8 mouse cellular contexts compared by ENCODE assay signal in the genomic region with DNA sequence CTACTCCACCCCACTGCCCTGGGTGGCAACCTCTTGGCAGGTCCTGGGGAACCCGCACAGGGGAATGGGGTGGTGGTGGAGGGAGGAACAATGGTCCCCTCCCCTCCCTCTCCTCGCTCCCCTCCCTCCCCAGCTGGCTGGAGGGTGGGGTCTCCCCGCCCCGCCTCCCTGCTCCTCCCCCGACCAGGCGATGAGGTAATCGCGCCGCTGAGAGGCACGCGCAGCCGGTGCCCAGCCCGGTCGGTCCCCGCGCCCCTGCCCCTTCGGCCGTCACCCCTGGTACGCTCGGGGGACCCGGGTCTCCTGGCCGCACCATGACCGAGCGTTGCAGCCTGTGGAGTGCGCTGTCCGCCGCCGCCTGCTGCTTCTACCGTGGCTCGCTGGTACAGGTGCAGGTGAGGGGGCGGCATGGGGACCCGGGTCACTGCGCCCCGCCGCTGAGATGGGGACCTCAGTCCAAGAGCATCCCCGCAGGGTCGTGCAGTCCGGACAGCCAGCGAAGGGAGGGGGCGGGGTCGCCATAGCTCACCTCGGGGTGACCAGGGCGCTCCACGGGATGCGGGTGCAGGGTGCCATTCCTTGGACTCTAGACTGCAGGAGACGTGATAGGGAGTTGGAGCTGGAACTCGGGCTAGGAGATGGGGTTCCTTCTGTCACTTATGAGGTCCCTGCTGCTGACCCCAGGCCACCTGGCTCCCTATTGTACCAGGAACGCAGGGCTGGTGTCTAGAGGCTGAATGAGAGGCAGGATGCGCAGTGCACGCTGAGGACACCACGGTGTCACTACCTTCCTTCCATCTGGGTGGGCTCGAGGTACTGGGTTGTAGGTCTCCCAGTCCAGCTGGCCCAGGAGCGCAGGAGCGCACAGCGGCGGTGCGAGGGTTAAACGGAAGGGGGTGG. TPM values are rescaled to one million over a fixed set of nuclear protein-coding genes. Genes with fewer than 3 reads are reported as not detected.
A peak's percentile ranks its signal among the peaks of the same experiment; 100 is the strongest.
DNase-seq lines count a peak whose midpoint lies in the region; ATAC-seq and TF ChIP-seq lines count a peak whose summit lies in the region.

No protein-coding gene starts in this region.

- H3K36me3 ChIP-seq in testis, adult 2 months (ENCODE audit: control insufficient read depth, insufficient read depth, low read length) = no peaks in the 10 kb centered on the region
- peaks cover 15% of the 10 kb centered on the region for H3K36me3 ChIP-seq in limb, embryonic 10.5 days
- peaks cover 24% of the 10 kb centered on the region for H3K36me3 ChIP-seq in midbrain, embryonic 10.5 days
- no peaks in the 10 kb centered on the region for H3K36me3 ChIP-seq in stomach, embryonic 16.5 days (ENCODE audit: control insufficient read depth, insufficient read depth, low read length)

- no peak for TF ChIP-seq POLR2A in testis, adult 2 months (IDR thresholded peaks at IDR 0.05; ENCODE audit: control insufficient read depth, low read depth, low read length)

- DNase-seq in testis, postnatal 14 days (ENCODE audit: low spot score) = no peak
- DNase-seq in embryo, embryonic 9.5 days (ENCODE audit: extremely low spot score) = peak; percentile 57
- peak; percentile 56 to 57 for DNase-seq in heart, postnatal 10 days
- DNase-seq in limb, embryonic 10.5 days (ENCODE audit: low spot score) = peak; percentile 67
- peak; percentile 76 for DNase-seq in midbrain, embryonic 10.5 days (ENCODE audit: low spot score)
- no peak for DNase-seq in spleen, postnatal 36 days (ENCODE audit: low spot score in 2 of 2)

- H3K4me3 ChIP-seq in testis, adult 2 months (ENCODE audit: control insufficient read depth, low read depth, low read length) = peak overlapping the region; percentile 52
- peak overlapping the region; percentile 60 for H3K4me3 ChIP-seq in limb, embryonic 10.5 days
- H3K4me3 ChIP-seq in midbrain, embryonic 10.5 days = peak overlapping the region; percentile 85
- peak overlapping the region; percentile 52 for H3K4me3 ChIP-seq in stomach, embryonic 16.5 days (replicated peaks; ENCODE audit: low read length)

- WGBS in limb, embryonic 10.5 days = 2% methylated on average over 58 of the region's 58 CpGs
- WGBS in midbrain, embryonic 10.5 days = 1% methylated on average over 57 of the region's 58 CpGs
- 10% methylated on average over 56 of the region's 58 CpGs for WGBS in stomach, embryonic 16.5 days

- peak overlapping the region; percentile 68 for H3K9ac ChIP-seq in stomach, embryonic 16.5 days (ENCODE audit: low read length)

- no peaks in the 10 kb centered on the region for H3K9me3 ChIP-seq in limb, embryonic 10.5 days (replicated peaks)
- H3K9me3 ChIP-seq in midbrain, embryonic 10.5 days (replicated peaks) = no peaks in the 10 kb centered on the region
- no peaks in the 10 kb centered on the region for H3K9me3 ChIP-seq in stomach, embryonic 16.5 days (replicated peaks; ENCODE audit: control insufficient read depth, low read length)

- H3K4me2 ChIP-seq in stomach, embryonic 16.5 days (ENCODE audit: low read depth, low read length) = peak overlapping the region; percentile 91

- intact Hi-C loops in heart, postnatal 10 days (cut with DNase I) = no loop called here

- H3K27me3 ChIP-seq in testis, adult 2 months (ENCODE audit: control insufficient read depth, insufficient read depth, low read length) = no peaks in the 10 kb centered on the region
- H3K27me3 ChIP-seq in limb, embryonic 10.5 days (ENCODE audit: low read depth, poor library complexity, severe bottlenecking) = peaks cover 64% of the 10 kb centered on the region
- H3K27me3 ChIP-seq in midbrain, embryonic 10.5 days (ENCODE audit: low read depth, poor library complexity, severe bottlenecking) = peaks cover 48% of the 10 kb centered on the region
- peaks cover 7% of the 10 kb centered on the region; the same call in 1 of the 2 replicates for H3K27me3 ChIP-seq in stomach, embryonic 16.5 days (ENCODE audit: control insufficient read depth, insufficient read depth, low read length)

- TF ChIP-seq CTCF in testis, adult 2 months (IDR thresholded peaks at IDR 0.05; ENCODE audit: control insufficient read depth, insufficient read depth, insufficient replicate concordance, low read depth, low read length) = no peak

- H3K27ac ChIP-seq in testis, adult 2 months (ENCODE audit: control insufficient read depth, insufficient read depth, low read depth, low read length) = no peak overlapping the region
- H3K27ac ChIP-seq in limb, embryonic 10.5 days = peak overlapping the region; percentile 56; the same call in 1 of the 2 replicates
- peak overlapping the region; percentile 89 for H3K27ac ChIP-seq in midbrain, embryonic 10.5 days (replicated peaks)
- no peak overlapping the region for H3K27ac ChIP-seq in stomach, embryonic 16.5 days (ENCODE audit: low read length)

- peaks cover 16% of the 10 kb centered on the region for H3K4me1 ChIP-seq in testis, adult 2 months (ENCODE audit: control insufficient read depth, insufficient read depth, low read length)
- H3K4me1 ChIP-seq in limb, embryonic 10.5 days = peaks cover 19% of the 10 kb centered on the region
- H3K4me1 ChIP-seq in midbrain, embryonic 10.5 days = peaks cover 35% of the 10 kb centered on the region
- peaks cover 16% of the 10 kb centered on the region for H3K4me1 ChIP-seq in stomach, embryonic 16.5 days (ENCODE audit: control insufficient read depth, insufficient read depth, low read length)

- peak; percentile 37; the same call in 1 of the 2 replicates for ATAC-seq in stomach, embryonic 16.5 days (ENCODE audit: insufficient read depth, low FRiP score)

RNA-seq across cellular contexts. Expression of gene 6330409D20Rik, which starts 0.7 kb away (rescaled TPM):
- polyA plus RNA-seq in testis, adult 2 months (2012; rRNA removed) = 0.10 and 0.16 TPM in 2 replicates
- not detected for total RNA-seq in heart, postnatal 10 days (2021)
- polyA plus RNA-seq in limb, embryonic 10.5 days (2016; fragmentation: Nextera tagmentation; extraction: Ambion mirVana) = 0.14 TPM in 1 of 2 replicates, not detected in the other
- 0.94 and 2.1 TPM in 2 replicates for polyA plus RNA-seq in midbrain, embryonic 10.5 days (2016; fragmentation: Nextera tagmentation; extraction: Ambion mirVana)
- polyA plus RNA-seq in stomach, embryonic 16.5 days (2015; fragmentation: Nextera tagmentation; extraction: Ambion mirVana) = 0.20 and 0.28 TPM in 2 replicates

RNA-seq across cellular contexts. Expression of gene Tor2a, which starts 15.5 kb away (rescaled TPM):
- polyA plus RNA-seq in testis, adult 2 months (2012; rRNA removed) = 17.9 and 18.3 TPM in 2 replicates
- 10 to 100 TPM; 14.4 to 16.4 TPM for total RNA-seq in heart, postnatal 10 days (2021)
- polyA plus RNA-seq in limb, embryonic 10.5 days (2016; fragmentation: Nextera tagmentation; extraction: Ambion mirVana) = 52.9 and 61.1 TPM in 2 replicates
- 59.2 and 59.8 TPM in 2 replicates for polyA plus RNA-seq in midbrain, embryonic 10.5 days (2016; fragmentation: Nextera tagmentation; extraction: Ambion mirVana)
- 59.2 and 67.0 TPM in 2 replicates for polyA plus RNA-seq in stomach, embryonic 16.5 days (2015; fragmentation: Nextera tagmentation; extraction: Ambion mirVana)

RNA-seq across cellular contexts. Expression of gene Sh2d3c, which starts 20.7 kb away (rescaled TPM):
- polyA plus RNA-seq in testis, adult 2 months (2012; rRNA removed) = 1.9 and 2.3 TPM in 2 replicates
- 10 to 100 TPM; 45.3 to 47.1 TPM for total RNA-seq in heart, postnatal 10 days (2021)
- 16.2 and 20.9 TPM in 2 replicates for polyA plus RNA-seq in limb, embryonic 10.5 days (2016; fragmentation: Nextera tagmentation; extraction: Ambion mirVana)
- polyA plus RNA-seq in midbrain, embryonic 10.5 days (2016; fragmentation: Nextera tagmentation; extraction: Ambion mirVana) = 26.7 and 33.6 TPM in 2 replicates
- polyA plus RNA-seq in stomach, embryonic 16.5 days (2015; fragmentation: Nextera tagmentation; extraction: Ambion mirVana) = 26.8 and 27.4 TPM in 2 replicates

RNA-seq across cellular contexts. Expression of gene Cdk9, which starts 28.6 kb away (rescaled TPM):
- 105 and 121 TPM in 2 replicates for polyA plus RNA-seq in testis, adult 2 months (2012; rRNA removed)
- total RNA-seq in heart, postnatal 10 days (2021) = 10 to 100 TPM; 35.4 to 37.6 TPM
- polyA plus RNA-seq in limb, embryonic 10.5 days (2016; fragmentation: Nextera tagmentation; extraction: Ambion mirVana) = 156 and 160 TPM in 2 replicates
- polyA plus RNA-seq in midbrain, embryonic 10.5 days (2016; fragmentation: Nextera tagmentation; extraction: Ambion mirVana) = 119 and 132 TPM in 2 replicates
- 71.9 and 82.7 TPM in 2 replicates for polyA plus RNA-seq in stomach, embryonic 16.5 days (2015; fragmentation: Nextera tagmentation; extraction: Ambion mirVana)

RNA-seq across cellular contexts. Expression of gene Ttc16, which starts 33.9 kb away (rescaled TPM):
- 132 and 146 TPM in 2 replicates for polyA plus RNA-seq in testis, adult 2 months (2012; rRNA removed)
- not detected for total RNA-seq in heart, postnatal 10 days (2021)
- polyA plus RNA-seq in limb, embryonic 10.5 days (2016; fragmentation: Nextera tagmentation; extraction: Ambion mirVana) = 0.23 and 0.38 TPM in 2 replicates
- 0.31 TPM in 2 replicates for polyA plus RNA-seq in midbrain, embryonic 10.5 days (2016; fragmentation: Nextera tagmentation; extraction: Ambion mirVana)
- 0.12 and 0.21 TPM in 2 replicates for polyA plus RNA-seq in stomach, embryonic 16.5 days (2015; fragmentation: Nextera tagmentation; extraction: Ambion mirVana)

Comparison
In these comparisons a context has a peak if more than half of its experiments do, and no peak if none do; other contexts are left out.
1. H3K27ac ChIP-seq: peak in limb, embryonic 10.5 days (single experiment) and midbrain, embryonic 10.5 days (single experiment); none in testis, adult 2 months (single experiment) and stomach, embryonic 16.5 days (single experiment).
2. DNase-seq: peak in embryo, embryonic 9.5 days (single experiment), heart, postnatal 10 days (2 of 2), limb, embryonic 10.5 days (single experiment) and midbrain, embryonic 10.5 days (single experiment); none in testis, postnatal 14 days (single experiment) and spleen, postnatal 36 days (0 of 2).
3. Peak in every context shown above with its lines, with median percentiles within 50 percentile points of each other: H3K4me3 ChIP-seq.